Mouse (Mus musculus) neural tube, embryonic 15.5 days (tissue): Measurements from ENCODE around the gene Lrba. TPM values are rescaled to one million over a fixed set of nuclear protein-coding genes. Genes with fewer than 3 reads are reported as not detected.

Experiments used
- ATAC-seq: fragments of 200-750 bp; cut with Nextera tagmentation; 2 replicates; pipeline ENCODE4 v1.8.0; 2017; ENCODE audit warnings: mild to moderate bottlenecking, moderate TSS enrichment, moderate library complexity; ENCODE audit not compliant: low FRiP score
- H3K27ac ChIP-seq: fragments of 300-500 bp; sonication (generic); replicated peaks from 2 replicates; pipeline ENCODE4 v1.5.1; 2015; ENCODE audit warnings: mild to moderate bottlenecking, inconsistent platforms
- H3K27me3 ChIP-seq: fragments of 300-500 bp; sonication (generic); replicated peaks from 2 replicates; pipeline ENCODE4 v1.6.1; 2015; ENCODE audit warnings: inconsistent platforms
- H3K36me3 ChIP-seq: fragments of 300-500 bp; sonication (generic); 2 replicates; pipeline ENCODE4 v1.6.1; 2015; ENCODE audit warnings: inconsistent platforms
- H3K4me1 ChIP-seq: fragments of 300-500 bp; sonication (generic); 2 replicates; pipeline ENCODE4 v1.6.1; 2015; ENCODE audit warnings: inconsistent platforms
- H3K4me2 ChIP-seq: fragments of 300-500 bp; sonication (generic); 2 replicates; pipeline ENCODE4 v1.6.1; 2015; ENCODE audit warnings: inconsistent platforms, mild to moderate bottlenecking, moderate library complexity
- H3K4me3 ChIP-seq: fragments of 300-500 bp; sonication (generic); replicated peaks from 2 replicates; pipeline ENCODE4 v1.5.1; 2015; ENCODE audit warnings: mild to moderate bottlenecking, inconsistent platforms
- H3K9ac ChIP-seq: fragments of 300-500 bp; sonication (generic); replicated peaks from 2 replicates; pipeline ENCODE4 v1.6.1; 2015; ENCODE audit warnings: mild to moderate bottlenecking, inconsistent platforms
- H3K9me3 ChIP-seq: fragments of 300-500 bp; sonication (generic); replicated peaks from 2 replicates; pipeline ENCODE4 v1.6.1; 2016; ENCODE audit warnings: inconsistent platforms
- WGBS: fragments of 180-500 bp; shearing (Covaris S2); methylation state at CpG from one replicate; pipeline ENCODE4 v1.1.7; 2015; ENCODE audit warnings: mixed read lengths; 5-methylcytosine and 5-hydroxymethylcytosine counted together
- polyA plus RNA-seq: library from polyadenylated mRNA; unstranded; fragments of >200 nt; fragmentation: Nextera tagmentation; extraction: Ambion mirVana; gene quantifications from 2 replicates; pipeline ENCODE4 v1.2.1, GENCODE M21; 2015

Gene Lrba
- polyA plus RNA-seq, 1 experiment from 2014 or later: 5.7 TPM

GRCm38 (mm10) chr3:86809646-86810045 lies 585.2 kb downstream of the Lrba start:
- no peaks in the 10 kb centered on the region for H3K27me3 ChIP-seq
- H3K4me3 ChIP-seq: no peak overlapping the region
- 62% methylated on average over 2 of the region's 2 CpGs for WGBS
- 0 out of 2 replicates have a peak overlapping the region, but pooled peaks have one; percentile 3 for H3K27ac ChIP-seq
- ATAC-seq: no peak
- no peak overlapping the region for H3K9ac ChIP-seq
- H3K36me3 ChIP-seq: peaks cover 23% of the 10 kb centered on the region
- no peak overlapping the region for H3K4me2 ChIP-seq
- peaks cover 5% of the 10 kb centered on the region; the same call in 1 of the 2 replicates for H3K4me1 ChIP-seq
- H3K9me3 ChIP-seq: no peaks in the 10 kb centered on the region

GRCm38 (mm10) chr3:86810908-86811307 lies 586.4 kb downstream of the Lrba start:
- Histone ChIP-seq H3K9ac (no peak overlapping the region), H3K27me3 (no peaks in the 10 kb centered on the region), H3K4me2 (no peak overlapping the region), H3K4me3 (no peak overlapping the region), H3K4me1 (peaks cover 5% of the 10 kb centered on the region; the same call in 1 of the 2 replicates), H3K27ac (no peak overlapping the region), H3K9me3 (no peaks in the 10 kb centered on the region), H3K36me3 (peaks cover 18% of the 10 kb centered on the region)
- WGBS: 86% methylated on average over 5 of the region's 5 CpGs
- ATAC-seq: no peak

GRCm38 (mm10) chr3:86812689-86813088 lies 588.2 kb downstream of the Lrba start:
- H3K9me3 ChIP-seq: no peaks in the 10 kb centered on the region
- H3K9ac ChIP-seq: no peak overlapping the region
- H3K4me3 ChIP-seq: no peak overlapping the region
- H3K36me3 ChIP-seq: peaks cover 17% of the 10 kb centered on the region
- no peak overlapping the region for H3K4me2 ChIP-seq
- H3K27ac ChIP-seq: no peak overlapping the region
- ATAC-seq: peak; percentile 64; the same call in 1 of the 2 replicates
- H3K27me3 ChIP-seq: no peaks in the 10 kb centered on the region
- H3K4me1 ChIP-seq: peaks cover 5% of the 10 kb centered on the region; the same call in 1 of the 2 replicates
- WGBS: 11% methylated on average over 3 of the region's 3 CpGs

GRCm38 (mm10) chr3:86818001-86818585 lies 593.6 kb downstream of the Lrba start:
- Histone ChIP-seq H3K4me2 (no peak overlapping the region), H3K27ac (no peak overlapping the region), H3K27me3 (no peaks in the 10 kb centered on the region), H3K36me3 (peaks cover 17% of the 10 kb centered on the region), H3K9ac (no peak overlapping the region), H3K4me1 (peaks cover 24% of the 10 kb centered on the region), H3K4me3 (no peak overlapping the region), H3K9me3 (no peaks in the 10 kb centered on the region)
- peak; percentile 65; the same call in 1 of the 2 replicates for ATAC-seq
- whole genome bisulfite sequencing: 52% methylated on average over 13 of the region's 13 CpGs

GRCm38 (mm10) chr3:86819372-86819771 lies 594.9 kb downstream of the Lrba start:
- H3K4me1 ChIP-seq: peaks cover 24% of the 10 kb centered on the region
- no peak overlapping the region for H3K4me3 ChIP-seq
- H3K9ac ChIP-seq: no peak overlapping the region
- WGBS: 96% methylated on average over 6 of the region's 6 CpGs
- no peak overlapping the region; the same call in 1 of the 2 replicates for H3K27ac ChIP-seq
- no peaks in the 10 kb centered on the region for H3K27me3 ChIP-seq
- no peaks in the 10 kb centered on the region for H3K9me3 ChIP-seq
- no peak overlapping the region for H3K4me2 ChIP-seq
- no peak for ATAC-seq
- H3K36me3 ChIP-seq: peaks cover 17% of the 10 kb centered on the region

- Histone ChIP-seq H3K4me2 (no peak overlapping the region), H3K27ac (no peak overlapping the region), H3K4me1 (peaks cover 24% of the 10 kb centered on the region), H3K4me3 (no peak overlapping the region), H3K9me3 (no peaks in the 10 kb centered on the region), H3K27me3 (no peaks in the 10 kb centered on the region), H3K36me3 (peaks cover 12% of the 10 kb centered on the region; the same call in 1 of the 2 replicates), H3K9ac (no peak overlapping the region)
- WGBS: 53% methylated on average over 10 of the region's 10 CpGs
- no peak for ATAC-seq
These were observed 595.9 kb downstream of the Lrba start for GRCm38 (mm10) chr3:86820344-86820743.

GRCm38 (mm10) chr3:86821383-86821782 lies 596.9 kb downstream of the Lrba start:
- Histone ChIP-seq H3K4me2 (no peak overlapping the region), H3K27ac (no peak overlapping the region), H3K4me3 (no peak overlapping the region), H3K9me3 (no peaks in the 10 kb centered on the region), H3K27me3 (no peaks in the 10 kb centered on the region), H3K4me1 (peaks cover 24% of the 10 kb centered on the region), H3K9ac (no peak overlapping the region), H3K36me3 (peaks cover 10% of the 10 kb centered on the region; the same call in 1 of the 2 replicates)
- 48% methylated on average over 3 of the region's 3 CpGs for WGBS
- no peak for ATAC-seq

GRCm38 (mm10) chr3:86827506-86827905 lies 603.0 kb downstream of the Lrba start:
- 92% methylated on average over 3 of the region's 3 CpGs for WGBS
- H3K4me2 ChIP-seq: no peak overlapping the region
- no peak overlapping the region for H3K27ac ChIP-seq
- H3K9ac ChIP-seq: no peak overlapping the region
- H3K27me3 ChIP-seq: no peaks in the 10 kb centered on the region
- H3K9me3 ChIP-seq: no peaks in the 10 kb centered on the region
- peaks cover 17% of the 10 kb centered on the region; the same call in 1 of the 2 replicates for H3K36me3 ChIP-seq
- H3K4me1 ChIP-seq: peaks cover 16% of the 10 kb centered on the region
- H3K4me3 ChIP-seq: no peak overlapping the region
- ATAC-seq: no peak

GRCm38 (mm10) chr3:86832115-86832514 lies 607.6 kb downstream of the Lrba start:
- peak overlapping the region; percentile 49 for H3K27ac ChIP-seq
- no peak overlapping the region for H3K9ac ChIP-seq
- no peak overlapping the region for H3K4me2 ChIP-seq
- no peaks in the 10 kb centered on the region for H3K9me3 ChIP-seq
- peaks cover 32% of the 10 kb centered on the region for H3K4me1 ChIP-seq
- no peaks in the 10 kb centered on the region for H3K27me3 ChIP-seq
- 0 out of 2 replicates have a peak, but pooled peaks have one; percentile 24 for ATAC-seq
- 17% methylated on average over 8 of the region's 8 CpGs for WGBS
- H3K36me3 ChIP-seq: peaks cover 7% of the 10 kb centered on the region; the same call in 1 of the 2 replicates
- H3K4me3 ChIP-seq: no peak overlapping the region

Other genes starting within 250 kb of the Lrba start
- not detected in 2 replicates for gene Prss48, start 222.2 kb upstream of the Lrba start, polyA plus RNA-seq
- gene Rps3a1, start 82.0 kb upstream of the Lrba start, polyA plus RNA-seq: 534 and 720 TPM in 2 replicates